ENCODE assay signal across 19 mouse cellular contexts in genomic region chr9:77615868-77616267, GRCm38 (mm10). TPM values are rescaled to one million over a fixed set of nuclear protein-coding genes. Genes with fewer than 3 reads are reported as not detected.
"Had no signal": no experiment of that assay in that cellular context is flagged by ENCODE, and none has a peak within 500 bp of the region (broad histone marks: within the 10 kb centered on the region; RNA-seq: fewer than 3 reads in every experiment).

No protein-coding gene starts in this region.

- DNase-seq: kidney, postnatal 25 days; layer of hippocampus, adult 9-11 months; layer of hippocampus, postnatal 36 days; lung, embryonic 14.5 days; lung, postnatal 14 days; retina, postnatal 1 day; right cerebral cortex, postnatal 4 days; thymus, adult 2 months; thymus, postnatal 25 days had no signal

- H3K9me3 ChIP-seq: liver, embryonic 12.5 days; midbrain, embryonic 15.5 days; neural tube, embryonic 13.5 days; stomach, embryonic 15.5 days had no signal

- H3K4me2 ChIP-seq: limb, embryonic 12.5 days; liver, embryonic 12.5 days; lung, embryonic 14.5 days; midbrain, embryonic 11.5 days; midbrain, embryonic 15.5 days; neural tube, embryonic 13.5 days; stomach, embryonic 15.5 days had no signal

- ATAC-seq: liver, embryonic 12.5 days; midbrain, embryonic 15.5 days had no signal

- H3K27ac ChIP-seq: limb, embryonic 12.5 days; liver, embryonic 12.5 days; macrophage; midbrain, embryonic 15.5 days; neural tube, embryonic 13.5 days; stomach, embryonic 15.5 days had no signal

- H3K4me3 ChIP-seq: limb, embryonic 12.5 days; liver, embryonic 12.5 days; megakaryocyte, embryonic 14.5 days; midbrain, embryonic 15.5 days; neural tube, embryonic 13.5 days; stomach, embryonic 15.5 days had no signal

- H3K36me3 ChIP-seq: limb, embryonic 12.5 days; liver, embryonic 12.5 days; midbrain, embryonic 15.5 days; neural tube, embryonic 13.5 days; stomach, embryonic 15.5 days had no signal

- H3K9ac ChIP-seq: limb, embryonic 12.5 days; liver, embryonic 12.5 days; lung, embryonic 14.5 days; midbrain, embryonic 15.5 days; neural tube, embryonic 13.5 days; stomach, embryonic 15.5 days had no signal

- H3K27me3 ChIP-seq: limb, embryonic 12.5 days; liver, embryonic 12.5 days; megakaryocyte, embryonic 14.5 days; midbrain, embryonic 15.5 days; neural tube, embryonic 13.5 days; stomach, embryonic 15.5 days had no signal

- H3K4me1 ChIP-seq: limb, embryonic 12.5 days; liver, embryonic 12.5 days; megakaryocyte, embryonic 14.5 days; midbrain, embryonic 15.5 days; neural tube, embryonic 13.5 days; stomach, embryonic 15.5 days had no signal

RNA-seq across cellular contexts. Expression of gene Klhl31, which starts 20.4 kb away (rescaled TPM):
- total RNA-seq: monocyte, adult 5-6 weeks had no signal
- polyA plus RNA-seq: macrophage; spleen, adult 2 months had no signal
